Mouse (Mus musculus): ENCODE measurements around the gene Zfand3. TPM values are rescaled to one million over a fixed set of nuclear protein-coding genes. Genes with fewer than 3 reads are reported as not detected.

The Zfand3 gene
- total RNA-seq, 2 experiments from 2014 or later = 9.1 to 16.2 TPM

GRCm38 (mm10) chr17:30253924-30254323 is 249.4 kb downstream of the Zfand3 start:
- no peak for ATAC-seq (replicated peaks; ENCODE audit: poor library complexity)

- no peak for ATAC-seq (replicated peaks; ENCODE audit: poor library complexity)
Observed at GRCm38 (mm10) chr17:30255928-30256560, 251.5 kb downstream of the Zfand3 start.

- ATAC-seq (replicated peaks; ENCODE audit: poor library complexity) = no peak
Observed at GRCm38 (mm10) chr17:30258480-30258879, 253.9 kb downstream of the Zfand3 start.

- ATAC-seq (replicated peaks; ENCODE audit: poor library complexity) = no peak
Observed at GRCm38 (mm10) chr17:30259938-30260337, 255.4 kb downstream of the Zfand3 start.

Other genes starting within 250 kb of the Zfand3 start
- gene Mdga1, start 34.6 kb upstream of the Zfand3 start, total RNA-seq (2015) = 4.9 and 8.3 TPM in 2 replicates
- gene Mdga1, start 34.6 kb upstream of the Zfand3 start, total RNA-seq (2017) = 2.3 and 3.7 TPM in 2 replicates

Measured in megakaryocyte progenitor cell, adult 5-6 weeks (primary cell).